Mouse (Mus musculus) limb, embryonic 11.5 days (tissue): ENCODE results near the gene Rnf141. TPM values are rescaled to one million over a fixed set of nuclear protein-coding genes. Genes with fewer than 3 reads are reported as not detected.

Experiments
- ATAC-seq: fragments of 200-750 bp; cut with Nextera tagmentation; 2 replicates; pipeline ENCODE4 v1.8.0; 2017; ENCODE audit warnings: low read depth; ENCODE audit not compliant: insufficient number of reproducible peaks, low FRiP score, low TSS enrichment
- DNase-seq: peaks from one replicate; pipeline ENCODE4 v3.0.0-alpha.2; 2015; ENCODE audit warnings: low spot score
- H3K27ac ChIP-seq: fragments of 300-500 bp; sonication (generic); replicated peaks from 2 replicates; pipeline ENCODE4 v1.5.1; 2014; ENCODE audit warnings: low read depth, mild to moderate bottlenecking, low read length
- H3K27me3 ChIP-seq: fragments of 300-500 bp; sonication (generic); 2 replicates; pipeline ENCODE4 v1.6.1; 2014; ENCODE audit warnings: mild to moderate bottlenecking, low read length, mixed read lengths; ENCODE audit not compliant: control insufficient read depth, insufficient read depth
- H3K36me3 ChIP-seq: fragments of 300-500 bp; sonication (generic); 2 replicates; pipeline ENCODE4 v1.6.1; 2014; ENCODE audit warnings: mild to moderate bottlenecking, low read length, moderate library complexity, mixed read lengths; ENCODE audit not compliant: control insufficient read depth, insufficient read depth
- H3K4me1 ChIP-seq: fragments of 300-500 bp; sonication (generic); 2 replicates; pipeline ENCODE4 v1.6.1; 2014; ENCODE audit warnings: low read length, mixed read lengths; ENCODE audit not compliant: control insufficient read depth, insufficient read depth
- H3K4me2 ChIP-seq: fragments of 300-500 bp; sonication (generic); 2 replicates; pipeline ENCODE4 v1.6.1; 2014; ENCODE audit warnings: low read depth, mild to moderate bottlenecking, moderate library complexity; ENCODE audit not compliant: severe bottlenecking
- H3K4me3 ChIP-seq: fragments of 300-500 bp; sonication (generic); 2 replicates; pipeline ENCODE4 v1.5.1; 2014; ENCODE audit warnings: low read depth, low read length
- H3K9ac ChIP-seq: fragments of 300-500 bp; sonication (generic); 2 replicates; pipeline ENCODE4 v1.6.1; 2014; ENCODE audit warnings: mild to moderate bottlenecking, low read length
- H3K9me3 ChIP-seq: fragments of 300-500 bp; sonication (generic); 2 replicates; pipeline ENCODE4 v1.6.1; 2016; ENCODE audit warnings: low read length; ENCODE audit not compliant: control insufficient read depth
- WGBS: fragments of 180-500 bp; shearing (Covaris S2); extraction: QIAGEN DNeasy Blood & Tissue Kit; methylation state at CpG from one replicate; pipeline ENCODE4 v1.1.7; 2014; 5-methylcytosine and 5-hydroxymethylcytosine counted together
- polyA plus RNA-seq: library from polyadenylated mRNA; unstranded; fragments of >200 nt; fragmentation: Nextera tagmentation; extraction: Ambion mirVana; gene quantifications from 2 replicates; pipeline ENCODE4 v1.2.1, GENCODE M21; 2014

Gene Rnf141
- polyA plus RNA-seq, 1 experiment from 2014 or later: 18.5 TPM

- no peak for DNase-seq
- no peaks in the 10 kb centered on the region for H3K36me3 ChIP-seq
- H3K27ac ChIP-seq: no peak overlapping the region
- no peak overlapping the region for H3K9ac ChIP-seq
- no peaks in the 10 kb centered on the region for H3K27me3 ChIP-seq
- WGBS: 53% methylated on average over 8 of the region's 8 CpGs
- peaks cover 5% of the 10 kb centered on the region; the same call in 1 of the 2 replicates for H3K4me1 ChIP-seq
- ATAC-seq: no peak
- no peaks in the 10 kb centered on the region for H3K9me3 ChIP-seq
- no peak overlapping the region for H3K4me2 ChIP-seq
- no peak overlapping the region for H3K4me3 ChIP-seq
Observed at GRCm38 (mm10) chr7:110784965-110785364, 59.3 kb downstream of the Rnf141 start.

DNA sequence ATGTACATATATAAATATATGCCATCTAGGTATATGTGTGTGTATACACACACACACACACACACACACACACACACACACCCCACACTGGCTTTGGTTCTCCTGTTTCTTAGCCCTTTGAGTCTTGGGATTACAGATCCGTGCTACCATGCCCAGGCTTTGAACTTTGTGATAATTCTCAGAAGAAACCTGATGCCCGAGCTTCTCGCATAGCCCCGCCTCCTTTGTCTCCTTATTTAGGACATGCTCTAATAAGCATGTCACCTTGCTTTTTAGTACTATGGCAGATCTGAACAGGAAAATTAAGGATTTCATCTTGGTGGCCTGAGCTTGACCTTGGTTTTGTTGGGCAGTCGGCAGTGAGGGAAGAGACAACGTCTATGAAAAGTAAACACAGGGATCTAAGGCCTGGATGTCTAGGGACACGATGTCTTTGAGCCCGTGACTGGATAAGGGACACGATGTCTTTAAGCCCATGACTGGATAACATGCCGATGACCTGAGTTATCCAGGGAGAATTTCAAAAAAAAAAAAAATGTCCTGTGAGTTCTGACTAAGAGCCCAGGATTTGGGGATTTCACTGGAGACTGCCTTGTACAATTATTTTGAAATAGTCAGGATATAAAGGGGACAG, 61.3 kb downstream of the Rnf141 start:
- no peak for ATAC-seq

GRCm38 (mm10) chr7:110782135-110782534, 62.1 kb downstream of the Rnf141 start:
- DNase-seq (no peak), ATAC-seq (no peak)
- Histone ChIP-seq H3K36me3 (no peaks in the 10 kb centered on the region), H3K9me3 (no peaks in the 10 kb centered on the region), H3K27me3 (no peaks in the 10 kb centered on the region), H3K4me3 (no peak overlapping the region), H3K4me1 (peaks cover 5% of the 10 kb centered on the region; the same call in 1 of the 2 replicates), H3K4me2 (no peak overlapping the region), H3K9ac (no peak overlapping the region), H3K27ac (no peak overlapping the region)
- WGBS: 78% methylated on average over 7 of the region's 7 CpGs

More for the DNA sequence above, 61.3 kb downstream of the Rnf141 start:
- H3K27ac ChIP-seq: no peak overlapping the region
- no peak overlapping the region for H3K4me2 ChIP-seq
- no peaks in the 10 kb centered on the region for H3K9me3 ChIP-seq
- WGBS: 54% methylated on average over 10 of the region's 10 CpGs
- no peaks in the 10 kb centered on the region for H3K27me3 ChIP-seq
- no peak overlapping the region for H3K4me3 ChIP-seq
- no peak for DNase-seq
- H3K9ac ChIP-seq: no peak overlapping the region
- H3K36me3 ChIP-seq: no peaks in the 10 kb centered on the region
- peaks cover 5% of the 10 kb centered on the region; the same call in 1 of the 2 replicates for H3K4me1 ChIP-seq

DNA sequence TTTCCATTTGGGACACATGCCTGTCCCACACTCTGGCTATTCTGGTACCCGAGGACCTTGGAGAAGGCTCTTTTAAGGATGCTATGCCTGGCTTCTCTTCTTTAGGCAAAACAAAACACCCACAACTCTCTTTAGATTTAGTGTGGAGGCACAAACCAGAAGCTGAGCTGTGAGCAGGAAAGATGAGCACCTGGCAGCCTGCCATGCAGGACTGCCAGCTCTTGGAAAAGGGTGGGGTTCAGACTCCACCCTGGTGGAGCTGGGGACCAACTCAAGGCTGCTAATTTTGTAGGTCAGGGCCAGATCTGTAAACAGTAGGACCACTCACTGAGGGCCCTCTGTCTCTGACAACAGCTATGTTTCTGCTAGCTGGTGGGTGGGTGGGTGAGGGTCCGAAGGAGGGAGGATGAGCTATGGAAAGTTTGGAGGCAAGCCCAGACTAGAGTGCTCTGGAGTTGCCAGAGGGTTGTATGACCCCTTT, 63.0 kb downstream of the Rnf141 start:
- Histone ChIP-seq H3K36me3 (no peaks in the 10 kb centered on the region), H3K9ac (no peak overlapping the region), H3K27ac (no peak overlapping the region), H3K4me1 (peaks cover 5% of the 10 kb centered on the region; the same call in 1 of the 2 replicates), H3K4me2 (no peak overlapping the region), H3K27me3 (no peaks in the 10 kb centered on the region), H3K9me3 (no peaks in the 10 kb centered on the region), H3K4me3 (no peak overlapping the region)
- WGBS: 94% methylated on average over 2 of the region's 2 CpGs
- ATAC-seq: no peak
- no peak for DNase-seq

GRCm38 (mm10) chr7:110780520-110780919, 63.7 kb downstream of the Rnf141 start:
- 86% methylated on average over 4 of the region's 4 CpGs for WGBS
- ATAC-seq (no peak), DNase-seq (no peak)
- peaks cover 5% of the 10 kb centered on the region; the same call in 1 of the 2 replicates for H3K4me1 ChIP-seq
- H3K36me3 ChIP-seq: no peaks in the 10 kb centered on the region
- no peak overlapping the region for H3K9ac ChIP-seq
- no peak overlapping the region for H3K27ac ChIP-seq
- H3K27me3 ChIP-seq: no peaks in the 10 kb centered on the region
- H3K4me3 ChIP-seq: no peak overlapping the region
- H3K9me3 ChIP-seq: no peaks in the 10 kb centered on the region
- H3K4me2 ChIP-seq: no peak overlapping the region

DNA sequence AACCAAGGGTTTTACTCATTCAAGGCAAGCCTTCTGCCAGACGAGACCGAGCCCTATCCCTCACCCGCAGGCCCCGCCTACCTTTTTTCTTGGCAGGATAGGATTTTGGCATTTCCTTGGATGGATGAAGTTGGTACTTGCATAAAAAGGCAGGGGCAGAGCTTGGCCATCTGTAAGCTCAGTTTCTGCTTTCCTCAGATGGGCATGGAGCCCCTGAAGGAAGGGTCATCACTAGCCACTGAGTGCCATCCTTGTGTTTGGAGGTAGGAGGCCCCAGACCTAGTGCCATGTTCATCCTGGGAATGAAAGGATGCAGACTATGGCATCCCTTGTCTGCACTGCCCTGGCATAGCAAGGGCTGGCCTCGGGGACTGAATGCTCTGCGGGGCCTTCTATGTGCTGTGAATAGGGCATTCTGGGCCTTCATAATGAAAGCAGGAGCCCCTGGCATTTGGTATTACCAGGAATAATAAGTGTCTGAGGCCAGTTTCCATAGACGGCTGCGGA, 64.6 kb downstream of the Rnf141 start:
- Histone ChIP-seq H3K27ac (no peak overlapping the region), H3K4me2 (no peak overlapping the region), H3K4me3 (no peak overlapping the region), H3K4me1 (no peaks in the 10 kb centered on the region), H3K36me3 (no peaks in the 10 kb centered on the region), H3K9me3 (no peaks in the 10 kb centered on the region), H3K27me3 (no peaks in the 10 kb centered on the region), H3K9ac (no peak overlapping the region)
- ATAC-seq (no peak), DNase-seq (no peak)
- WGBS: 91% methylated on average over 8 of the region's 8 CpGs

DNA sequence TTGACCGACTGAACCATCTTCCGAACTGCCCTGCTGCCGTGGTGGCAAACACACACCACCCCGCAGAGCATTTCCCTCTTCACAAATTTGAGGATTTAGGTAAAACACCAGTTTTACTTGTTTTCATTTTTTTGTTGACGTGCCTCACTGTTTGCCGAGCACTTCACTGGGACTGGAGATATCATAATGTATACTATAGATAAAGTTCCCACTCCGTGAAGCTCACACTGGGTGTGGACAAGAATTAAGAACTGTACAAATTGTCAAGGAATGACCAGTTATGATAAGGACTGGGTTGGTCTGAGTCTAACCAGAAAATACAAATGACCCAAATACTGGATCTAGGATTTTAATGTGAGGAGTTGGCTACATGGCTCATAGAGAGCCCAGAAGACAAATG, 65.3 kb downstream of the Rnf141 start:
- 91% methylated on average over 7 of the region's 7 CpGs for WGBS
- Histone ChIP-seq H3K4me2 (no peak overlapping the region), H3K27ac (no peak overlapping the region), H3K4me3 (no peak overlapping the region), H3K36me3 (no peaks in the 10 kb centered on the region), H3K9ac (no peak overlapping the region), H3K4me1 (no peaks in the 10 kb centered on the region), H3K9me3 (no peaks in the 10 kb centered on the region), H3K27me3 (no peaks in the 10 kb centered on the region)
- ATAC-seq (no peak), DNase-seq (no peak)

GRCm38 (mm10) chr7:110777146-110778001, 66.9 kb downstream of the Rnf141 start:
- no peak overlapping the region for H3K4me3 ChIP-seq
- H3K27me3 ChIP-seq: no peaks in the 10 kb centered on the region
- no peaks in the 10 kb centered on the region for H3K4me1 ChIP-seq
- no peak overlapping the region for H3K27ac ChIP-seq
- H3K4me2 ChIP-seq: no peak overlapping the region
- DNase-seq: no peak
- no peak for ATAC-seq
- no peaks in the 10 kb centered on the region for H3K9me3 ChIP-seq
- 87% methylated on average over 18 of the region's 18 CpGs for WGBS
- H3K9ac ChIP-seq: no peak overlapping the region
- H3K36me3 ChIP-seq: no peaks in the 10 kb centered on the region
